Mouse (Mus musculus) ES-Bruce4 (cell line): ENCODE data around the gene Anks1.

Experiments used
- CTCF ChIP-seq: IDR thresholded peaks from one replicate; pipeline ENCODE4 v1.8.1; 2011; ENCODE audit warnings: low read depth, low read length
- EP300 ChIP-seq: IDR thresholded peaks from 2 replicates; pipeline ENCODE4 v1.6.1; 2011; ENCODE audit warnings: low read depth, low read length; ENCODE audit not compliant: insufficient read depth
- POLR2A ChIP-seq: IDR thresholded peaks from one replicate; pipeline ENCODE4 v1.8.1; 2011; ENCODE audit warnings: low read length; ENCODE audit not compliant: insufficient read depth

DNA sequence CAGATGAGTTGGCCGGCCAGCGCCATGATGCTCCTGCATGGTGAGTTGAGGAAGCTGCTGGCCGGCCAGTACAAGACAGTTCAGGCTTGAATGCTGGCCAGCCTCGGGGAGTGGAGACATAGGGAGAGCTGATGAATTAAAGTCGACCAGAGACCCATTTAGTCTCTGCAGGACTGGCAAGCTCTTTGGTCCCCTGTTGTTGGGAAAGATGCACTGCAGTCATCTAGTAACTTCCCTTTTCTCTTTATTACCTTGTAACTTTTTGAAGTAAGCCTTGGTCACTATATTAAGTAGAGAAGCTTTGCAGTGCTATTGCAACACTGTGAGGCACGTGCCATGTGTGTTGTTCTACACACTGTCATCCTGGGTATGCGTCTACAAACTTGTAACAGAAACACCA, 16.4 kb downstream of the Anks1 start:
- TF ChIP-seq EP300 = no peak
- no peak for TF ChIP-seq POLR2A
- TF ChIP-seq CTCF = no peak
